Mouse (Mus musculus) mesoderm, embryonic 11.5 days (tissue): ENCODE data around the gene Csrnp3.
A peak's percentile ranks its signal among the peaks of the same experiment; 100 is the strongest.

Source experiments
- DNase-seq: peaks from one replicate; pipeline ENCODE4 v3.0.0-alpha.2; 2012; ENCODE audit warnings: low read depth, low spot score

The Csrnp3 gene

DNA sequence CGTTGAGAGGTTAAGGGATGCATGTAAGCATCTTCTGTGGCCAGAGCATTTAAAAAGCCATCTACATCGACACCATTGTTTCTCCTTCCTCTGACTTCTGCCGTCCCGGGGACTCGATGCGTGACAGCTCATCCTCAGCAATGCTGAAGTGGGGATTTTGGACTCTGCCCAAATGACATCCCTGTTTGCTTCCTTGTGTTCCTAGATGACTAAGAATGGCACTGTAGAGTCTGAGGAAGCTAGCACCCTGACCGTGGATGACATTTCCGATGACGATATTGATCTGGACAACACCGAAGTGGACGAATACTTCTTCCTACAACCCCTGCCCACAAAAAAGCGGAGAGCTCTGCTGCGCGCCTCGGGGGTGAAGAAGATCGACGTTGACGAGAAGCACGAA lies 173.7 kb downstream of the Csrnp3 start:
- no peak for DNase-seq

DNA sequence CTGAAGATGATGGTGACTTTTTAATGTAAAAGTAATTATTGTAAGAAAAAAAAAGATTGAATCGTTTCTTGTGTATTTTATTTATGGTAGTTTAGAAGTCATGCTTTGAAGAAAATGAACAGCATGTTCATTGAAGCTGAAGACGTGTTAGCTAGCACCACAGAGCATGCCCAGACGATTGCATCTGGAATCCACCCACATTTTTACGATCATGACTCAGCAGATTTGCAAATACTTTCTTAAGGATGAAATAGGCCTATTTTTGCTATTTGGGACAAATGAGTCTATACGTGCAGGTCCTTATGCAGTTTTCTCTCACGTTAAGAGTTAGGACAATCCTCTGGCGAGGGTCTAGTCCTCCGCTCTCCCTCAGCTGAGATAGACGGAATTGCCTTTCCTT lies 177.9 kb downstream of the Csrnp3 start:
- no peak for DNase-seq

GRCm38 (mm10) chr2:66024837-66025236 lies 179.3 kb downstream of the Csrnp3 start:
- no peak for DNase-seq

GRCm38 (mm10) chr2:66028812-66029211 lies 183.2 kb downstream of the Csrnp3 start:
- peak; percentile 81 for DNase-seq

- DNase-seq = no peak
Observed at GRCm38 (mm10) chr2:66034907-66035679, 189.5 kb downstream of the Csrnp3 start.

DNA sequence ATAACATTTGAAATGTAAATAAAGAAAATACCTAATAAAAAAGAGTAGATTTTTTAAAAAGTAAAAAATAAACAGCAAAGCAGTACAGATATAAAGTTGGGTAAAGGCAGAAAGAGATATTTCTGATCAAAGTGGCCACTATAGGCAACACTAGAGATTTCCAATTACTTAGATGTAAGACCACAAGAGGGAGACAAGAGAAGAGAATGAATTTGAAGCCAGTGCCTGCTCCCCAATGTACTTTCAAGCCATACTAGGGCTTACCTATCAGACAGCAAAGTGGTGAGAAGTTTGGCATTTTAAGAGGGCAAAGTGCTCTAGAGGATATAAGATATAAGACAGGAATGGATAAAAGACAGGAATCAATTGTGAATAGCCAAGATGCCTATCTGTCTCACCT lies 195.0 kb downstream of the Csrnp3 start:
- DNase-seq = no peak

- no peak for DNase-seq
Observed at GRCm38 (mm10) chr2:66041203-66041916, 195.8 kb downstream of the Csrnp3 start.

- peak; percentile 76 for DNase-seq
Observed at GRCm38 (mm10) chr2:66041917-66042419, 196.4 kb downstream of the Csrnp3 start.

- DNase-seq = peak; percentile 59
Observed at GRCm38 (mm10) chr2:66043441-66044404, 198.2 kb downstream of the Csrnp3 start.

DNA sequence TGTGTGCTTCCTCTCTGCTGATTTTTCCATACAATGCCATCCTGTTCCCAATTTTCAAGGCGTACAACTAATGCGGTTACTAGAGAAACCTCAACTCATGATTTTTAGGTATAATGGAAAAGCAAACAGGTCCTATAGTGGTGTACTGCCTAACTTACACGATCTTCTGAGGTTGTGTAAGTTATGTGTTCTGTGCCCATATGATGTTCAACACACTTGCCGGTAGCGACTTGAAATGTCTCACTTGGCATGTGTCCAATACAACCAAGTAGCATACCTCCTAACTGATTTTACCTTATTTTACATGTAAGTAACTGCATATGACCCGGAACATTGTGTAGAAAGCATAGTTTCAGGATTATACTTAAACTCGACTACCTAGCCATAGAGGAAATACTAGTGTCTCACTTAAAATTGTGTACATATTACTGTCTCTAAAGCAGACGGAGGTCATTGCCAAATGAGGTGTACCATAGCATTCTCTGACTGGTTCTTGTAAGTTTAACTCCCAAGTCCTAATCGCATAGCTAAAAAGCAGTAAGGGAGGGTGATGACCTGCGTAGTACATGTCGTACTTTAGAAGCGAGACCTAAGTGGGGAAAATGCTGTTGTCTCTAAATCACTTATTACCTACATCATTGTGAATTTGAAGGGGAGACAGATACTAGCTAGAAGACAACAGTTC lies 199.0 kb downstream of the Csrnp3 start:
- DNase-seq = no peak

DNA sequence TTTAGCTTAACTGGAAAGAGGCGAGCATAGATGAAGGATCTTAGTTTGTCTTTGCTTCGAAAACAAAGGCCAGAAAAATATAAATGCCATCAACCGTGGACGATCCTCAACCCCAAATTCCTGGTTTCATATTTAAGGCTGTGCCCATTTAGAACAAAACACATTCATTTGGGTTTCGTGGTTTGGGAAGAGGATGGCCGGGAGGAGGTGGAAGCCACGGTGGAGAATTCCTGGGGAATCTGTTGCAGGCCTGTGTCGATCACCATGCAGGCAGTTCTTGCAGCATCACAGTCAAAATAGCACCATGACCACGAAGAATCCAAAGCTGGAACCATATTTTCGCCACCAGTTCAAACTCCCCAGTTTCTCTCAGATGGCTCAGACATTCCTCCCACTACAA lies 217.7 kb downstream of the Csrnp3 start:
- DNase-seq = no peak

- no peak for DNase-seq
Observed at GRCm38 (mm10) chr2:66069454-66069853, 223.9 kb downstream of the Csrnp3 start.

- no peak for DNase-seq
Observed at GRCm38 (mm10) chr2:66080731-66081130, 235.2 kb downstream of the Csrnp3 start.
